Mouse (Mus musculus) liver, adult 2 months (tissue): ENCODE results near the gene U2af1. TPM values are rescaled to one million over a fixed set of nuclear protein-coding genes. Genes with fewer than 3 reads are reported as not detected.
"Not testable (repeated sequence)": the region's sequence is repeated elsewhere in the genome, so short reads cannot be mapped to it uniquely, and the experiment has no call there.

Source experiments
- DNase-seq: peaks from one replicate; pipeline ENCODE4 v3.0.0-alpha.2; 2011; ENCODE audit warnings: low read depth, low spot score; ENCODE audit errors: extremely low read depth
- H3K27ac ChIP-seq: fragments of 200-500 bp; replicated peaks from 2 replicates; pipeline ENCODE4 v1.5.1; 2012; ENCODE audit warnings: low read depth, mild to moderate bottlenecking, control low read depth, inconsistent platforms, low read length; ENCODE audit not compliant: insufficient read depth
- H3K27me3 ChIP-seq: fragments of 200-500 bp; 2 replicates; pipeline ENCODE4 v1.6.1; 2012; ENCODE audit warnings: mild to moderate bottlenecking, moderate library complexity, low read length, inconsistent platforms; ENCODE audit not compliant: control insufficient read depth, insufficient read depth
- H3K36me3 ChIP-seq: fragments of 200-500 bp; 2 replicates; pipeline ENCODE4 v1.6.1; 2012; ENCODE audit warnings: low read length, inconsistent platforms; ENCODE audit not compliant: control insufficient read depth, insufficient read depth
- H3K4me1 ChIP-seq: fragments of 200-500 bp; 2 replicates; pipeline ENCODE4 v1.6.1; 2011; ENCODE audit warnings: low read length; ENCODE audit not compliant: control insufficient read depth, insufficient read depth
- H3K4me3 ChIP-seq: fragments of 200-500 bp; 2 replicates; pipeline ENCODE4 v1.5.1; 2011; ENCODE audit warnings: low read depth, mild to moderate bottlenecking, control low read depth, low read length, moderate library complexity; ENCODE audit not compliant: insufficient read depth
- H3K79me2 ChIP-seq: fragments of 200-500 bp; 2 replicates; pipeline ENCODE4 v1.6.1; 2012; ENCODE audit warnings: inconsistent platforms, mild to moderate bottlenecking, low read length, moderate library complexity; ENCODE audit not compliant: control insufficient read depth, insufficient read depth
- H3K9ac ChIP-seq: fragments of 200-500 bp; 2 replicates; pipeline ENCODE4 v1.6.1; 2012; ENCODE audit warnings: low read depth, mild to moderate bottlenecking, control low read depth, inconsistent platforms, low read length
- CTCF ChIP-seq: fragments of 200-500 bp; IDR thresholded peaks from 2 replicates; pipeline ENCODE4 v1.5.1; 2011; ENCODE audit warnings: low read depth, low read length, control low read depth
- POLR2A ChIP-seq: fragments of 200-500 bp; IDR thresholded peaks from 2 replicates; pipeline ENCODE4 v1.6.1; 2011; ENCODE audit warnings: low read length, control low read depth; ENCODE audit not compliant: insufficient read depth; ENCODE audit errors: extremely low read depth
- WGBS: fragments of 180-500 bp; shearing (Covaris S2); methylation state at CpG from one replicate; pipeline ENCODE4 v1.1.7; 2018; 5-methylcytosine and 5-hydroxymethylcytosine counted together
- polyA plus RNA-seq: library from polyadenylated mRNA; depleted of rRNA; stranded (reverse); fragments of >200 nt; gene quantifications from 2 replicates; pipeline ENCODE4 v1.2.3, GENCODE M21; 2012
- total RNA-seq: library from RNA; depleted of rRNA; stranded (reverse); fragments of >200 nt; gene quantifications from 2 replicates; pipeline ENCODE4 v1.2.3, GENCODE M21; 2014

Gene U2af1
- total and polyA plus RNA-seq, 2 experiments = 42.7 to 53.5 TPM

DNA sequence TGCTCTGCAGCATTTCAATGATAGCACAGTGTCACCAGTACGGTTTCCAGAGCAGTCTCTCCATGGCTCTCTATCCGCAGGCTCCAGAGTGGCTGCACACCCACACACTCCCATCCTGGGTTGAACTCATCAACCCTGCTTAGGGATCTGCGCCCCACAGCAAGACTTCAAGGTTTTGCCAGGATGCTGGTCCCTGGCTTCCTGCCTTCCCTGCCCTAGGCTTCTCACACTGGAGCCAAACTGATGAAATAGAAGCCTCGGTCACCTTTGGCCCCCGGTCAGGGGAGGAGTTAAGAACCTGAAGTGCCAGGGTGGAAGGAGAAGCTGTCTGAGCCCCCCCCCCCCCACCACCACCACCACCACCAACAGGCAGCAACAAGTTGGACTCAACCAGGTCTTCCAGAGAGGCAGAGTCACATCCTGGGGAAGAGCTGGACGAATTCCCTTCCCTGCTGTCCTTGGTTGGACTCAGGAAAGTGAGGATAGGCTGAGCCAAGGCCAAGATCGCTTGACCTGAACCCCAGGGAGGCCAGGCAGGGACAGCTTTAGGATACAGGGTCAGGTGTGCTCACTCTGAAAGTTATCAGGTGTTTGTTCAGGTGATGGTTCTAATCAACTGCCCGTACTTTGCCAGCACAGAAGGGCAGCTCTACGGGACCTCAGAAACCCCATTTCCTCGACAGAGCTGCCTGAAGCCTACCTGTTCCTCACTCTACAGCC is 27.5 kb downstream of the U2af1 start:
- Histone ChIP-seq H3K27me3 (no peaks in the 10 kb centered on the region), H3K4me1 (peaks cover 37% of the 10 kb centered on the region), H3K27ac (peak overlapping the region; percentile 96), H3K9ac (peak overlapping the region; percentile 63), H3K79me2 (peaks cover 23% of the 10 kb centered on the region), H3K4me3 (peak overlapping the region; percentile 70), H3K36me3 (peaks cover 4% of the 10 kb centered on the region; the same call in 1 of the 2 replicates)
- WGBS = 15% methylated on average over 10 of the region's 10 CpGs
- peak; percentile 92 for DNase-seq
- TF ChIP-seq POLR2A (no peak), CTCF (no peak)

DNA sequence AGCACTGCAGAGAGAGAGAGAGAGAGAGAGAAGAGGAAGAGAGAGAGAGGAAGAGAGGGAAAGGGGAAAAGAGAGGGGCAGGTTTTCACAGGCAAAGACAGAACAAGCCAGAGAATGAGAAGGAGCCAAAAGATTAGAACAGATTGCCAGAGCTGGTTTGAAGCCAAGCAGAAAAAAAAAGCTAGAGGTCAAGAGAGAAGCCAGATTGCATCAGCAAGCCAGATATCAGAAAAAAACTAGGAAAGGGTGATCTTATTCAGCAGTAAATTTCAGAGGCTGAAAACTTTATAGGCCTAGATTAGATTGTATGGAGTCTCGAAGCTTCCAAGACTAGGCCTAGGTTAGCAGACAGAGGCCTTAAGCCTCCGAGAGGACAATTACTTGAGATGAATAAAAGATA is 30.7 kb downstream of the U2af1 start:
- 52% methylated on average over 2 of the region's 2 CpGs for WGBS
- Histone ChIP-seq H3K36me3 (peaks cover 20% of the 10 kb centered on the region), H3K9ac (no peak overlapping the region), H3K4me3 (no peak overlapping the region), H3K27ac (peak overlapping the region; percentile 78; the same call in 1 of the 2 replicates), H3K79me2 (peaks cover 29% of the 10 kb centered on the region), H3K27me3 (no peaks in the 10 kb centered on the region), H3K4me1 (peaks cover 34% of the 10 kb centered on the region)
- TF ChIP-seq POLR2A = no peak
- no peak for TF ChIP-seq CTCF
- peak; percentile 92 for DNase-seq

DNA sequence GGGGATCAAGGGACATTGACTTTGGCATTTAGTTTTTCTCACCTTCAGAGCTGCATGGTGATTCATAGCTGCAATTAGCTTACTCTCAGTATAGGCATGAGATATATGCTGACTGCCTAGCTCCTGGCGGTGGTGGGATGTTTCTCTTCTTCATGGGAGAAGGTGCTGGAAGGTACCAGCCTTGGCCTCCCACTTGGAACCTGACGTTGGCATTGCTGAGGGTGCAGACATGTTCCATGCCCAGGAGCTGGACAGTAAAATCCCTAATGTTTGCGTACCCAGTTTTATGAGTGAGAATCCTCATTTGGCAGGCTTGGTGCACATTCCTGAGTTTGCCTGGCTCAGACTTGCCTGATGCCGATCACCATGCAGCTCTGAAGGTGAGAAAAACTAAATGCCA is 35.6 kb downstream of the U2af1 start:
- TF ChIP-seq CTCF = no peak
- TF ChIP-seq POLR2A = no peak
- Histone ChIP-seq H3K27ac (no peak overlapping the region), H3K4me3 (no peak overlapping the region), H3K79me2 (peaks cover 11% of the 10 kb centered on the region), H3K27me3 (no peaks in the 10 kb centered on the region), H3K9ac (no peak overlapping the region), H3K36me3 (peaks cover 41% of the 10 kb centered on the region), H3K4me1 (peaks cover 3% of the 10 kb centered on the region; the same call in 1 of the 2 replicates)
- no peak for DNase-seq
- WGBS = 75% methylated on average over 4 of the region's 4 CpGs

DNA sequence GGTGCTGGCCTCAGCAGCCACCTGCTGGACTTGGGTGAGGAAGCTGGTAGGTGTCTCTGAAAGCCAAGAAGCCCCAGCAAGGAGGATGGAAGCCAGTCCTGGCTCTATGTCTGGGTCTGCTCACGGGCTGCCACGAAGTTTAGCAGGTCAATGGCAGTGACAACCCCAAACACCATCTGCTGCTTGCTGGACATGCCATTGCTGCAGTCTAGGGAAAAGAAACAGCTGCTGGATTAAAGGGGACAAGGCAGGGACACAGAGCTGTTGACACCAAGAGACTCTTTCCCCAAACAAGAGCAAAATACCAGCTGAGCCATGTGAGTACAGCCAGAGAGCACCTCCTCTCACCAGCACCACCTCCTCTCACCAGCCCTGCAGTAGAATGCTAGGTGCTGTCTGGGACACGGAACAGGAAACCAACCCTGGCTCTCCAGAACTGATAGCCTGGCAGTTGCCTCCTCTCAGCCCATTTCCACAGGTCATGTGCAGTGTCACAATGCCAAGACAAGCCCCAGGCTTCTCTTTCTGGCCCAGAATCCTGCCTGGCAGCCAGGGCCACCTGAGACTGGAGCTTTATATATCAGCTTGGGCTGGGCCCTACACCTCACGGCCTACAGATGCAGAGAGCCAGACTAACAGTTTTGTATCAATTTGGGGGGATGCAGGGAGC is 45.5 kb downstream of the U2af1 start:
- no peak for DNase-seq
- Histone ChIP-seq H3K27ac (no peak overlapping the region), H3K36me3 (peaks cover 10% of the 10 kb centered on the region; the same call in 1 of the 2 replicates), H3K9ac (no peak overlapping the region), H3K27me3 (no peaks in the 10 kb centered on the region), H3K4me1 (peaks cover 6% of the 10 kb centered on the region), H3K4me3 (no peak overlapping the region), H3K79me2 (no peaks in the 10 kb centered on the region)
- 46% methylated on average over 4 of the region's 4 CpGs for WGBS
- TF ChIP-seq CTCF (no peak), POLR2A (no peak)

DNA sequence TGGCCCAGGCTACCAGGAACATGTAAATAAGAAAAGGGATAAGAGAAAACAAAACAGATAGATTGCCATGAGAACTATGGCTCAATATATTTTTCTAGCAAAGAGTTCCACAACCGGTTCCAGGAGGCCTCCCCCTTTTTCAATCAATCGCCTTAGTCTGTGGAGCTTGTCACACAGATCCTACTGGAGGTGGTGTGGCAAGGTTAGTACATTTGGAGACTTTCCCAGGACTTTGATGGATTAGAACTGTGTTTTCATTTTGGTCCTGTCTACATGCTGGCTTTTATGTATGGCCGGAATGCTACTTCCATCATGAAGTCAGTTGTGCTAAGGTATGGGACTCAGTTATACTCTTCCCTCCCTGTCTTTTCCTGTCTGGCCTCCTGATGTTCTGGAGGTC is 48.8 kb downstream of the U2af1 start:
- WGBS = 31% methylated on average over 3 of the region's 3 CpGs
- no peak overlapping the region for H3K4me3 ChIP-seq
- H3K27ac ChIP-seq = peak overlapping the region; percentile 64
- no peaks in the 10 kb centered on the region for H3K79me2 ChIP-seq
- no peak for TF ChIP-seq CTCF
- H3K9ac ChIP-seq = no peak overlapping the region
- peaks cover 3% of the 10 kb centered on the region; the same call in 1 of the 2 replicates for H3K36me3 ChIP-seq
- H3K27me3 ChIP-seq = no peaks in the 10 kb centered on the region
- H3K4me1 ChIP-seq = peaks cover 14% of the 10 kb centered on the region
- peak; percentile 71 for DNase-seq

DNA sequence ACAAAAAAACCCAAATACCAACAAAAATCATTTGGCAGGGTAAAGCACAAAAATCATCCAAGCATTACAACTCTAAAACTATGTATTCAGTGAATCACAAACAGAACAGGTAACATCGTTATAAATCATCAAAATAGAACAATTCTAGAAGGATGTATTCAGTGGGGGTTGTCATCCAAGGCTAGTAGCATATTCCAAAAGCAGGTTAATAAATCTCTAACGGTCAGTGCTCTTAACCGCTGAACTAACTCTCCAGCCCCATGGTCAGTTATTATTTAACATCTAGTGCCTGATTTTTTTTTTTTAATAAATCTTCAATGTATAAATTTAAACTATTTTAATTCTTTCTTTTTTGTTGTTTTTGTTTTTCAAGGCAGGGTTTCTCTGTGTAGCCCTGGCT is 49.5 kb downstream of the U2af1 start:
- 33% methylated on average over 3 of the region's 3 CpGs for WGBS
- not testable (repeated sequence) for H3K4me3 ChIP-seq, H3K9ac ChIP-seq, H3K36me3 ChIP-seq, H3K27me3 ChIP-seq, H3K79me2 ChIP-seq
- peak; percentile 61 for DNase-seq
- peak overlapping the region; percentile 51 for H3K27ac ChIP-seq
- peaks cover 14% of the 10 kb centered on the region for H3K4me1 ChIP-seq
